Mouse (Mus musculus): Measurements from ENCODE around the gene Stpg4. TPM values are rescaled to one million over a fixed set of nuclear protein-coding genes. Genes with fewer than 3 reads are reported as not detected.

Stpg4 gene
- polyA plus RNA-seq, 1 experiment, result not detected

- H3K4me1 ChIP-seq (ENCODE audit: control insufficient read depth, insufficient read depth, low read length), result peaks cover 10% of the 10 kb centered on the region
- no peak overlapping the region for H3K27ac ChIP-seq (ENCODE audit: insufficient read depth, low read length)
- H3K4me3 ChIP-seq (ENCODE audit: insufficient read depth, low read length), result no peak overlapping the region
- TF ChIP-seq POLR2A (IDR thresholded peaks at IDR 0.05; ENCODE audit: low read depth, low read length) (no peak), CTCF (IDR thresholded peaks at IDR 0.05; ENCODE audit: borderline replicate concordance, insufficient read depth, low read length) (no peak)
Observed at GRCm38 (mm10) chr17:87348353-87348752, 79.2 kb downstream of the Stpg4 start.

GRCm38 (mm10) chr17:87345252-87345593 is 82.3 kb downstream of the Stpg4 start:
- TF ChIP-seq POLR2A (IDR thresholded peaks at IDR 0.05; ENCODE audit: low read depth, low read length), result no peak
- Histone ChIP-seq H3K4me1 (ENCODE audit: control insufficient read depth, insufficient read depth, low read length) (no peaks in the 10 kb centered on the region), H3K27ac (ENCODE audit: insufficient read depth, low read length) (no peak overlapping the region), H3K4me3 (ENCODE audit: insufficient read depth, low read length) (no peak overlapping the region)

GRCm38 (mm10) chr17:87344441-87345251 is 82.9 kb downstream of the Stpg4 start:
- Histone ChIP-seq H3K4me3 (ENCODE audit: insufficient read depth, low read length) (no peak overlapping the region), H3K4me1 (ENCODE audit: control insufficient read depth, insufficient read depth, low read length) (no peaks in the 10 kb centered on the region), H3K27ac (ENCODE audit: insufficient read depth, low read length) (no peak overlapping the region)
- TF ChIP-seq POLR2A (IDR thresholded peaks at IDR 0.05; ENCODE audit: low read depth, low read length) (no peak), CTCF (IDR thresholded peaks at IDR 0.05; ENCODE audit: borderline replicate concordance, insufficient read depth, low read length) (no peak)

- H3K27ac ChIP-seq (ENCODE audit: insufficient read depth, low read length), result no peak overlapping the region
- no peak overlapping the region for H3K4me3 ChIP-seq (ENCODE audit: insufficient read depth, low read length)
- H3K4me1 ChIP-seq (ENCODE audit: control insufficient read depth, insufficient read depth, low read length), result no peaks in the 10 kb centered on the region
- TF ChIP-seq POLR2A (IDR thresholded peaks at IDR 0.05; ENCODE audit: low read depth, low read length), result no peak
- no peak for TF ChIP-seq CTCF (IDR thresholded peaks at IDR 0.05; ENCODE audit: borderline replicate concordance, insufficient read depth, low read length)
Observed at GRCm38 (mm10) chr17:87343060-87343703, 84.4 kb downstream of the Stpg4 start.

Other genes starting within 250 kb of the Stpg4 start
- 112 and 146 TPM in 2 replicates for gene Mcfd2, start 161.8 kb downstream of the Stpg4 start, polyA plus RNA-seq (2011; ENCODE audit: insufficient read length, low read depth, missing spikeins)
- gene Ttc7, start 144.9 kb downstream of the Stpg4 start, polyA plus RNA-seq (2011; ENCODE audit: insufficient read length, low read depth, missing spikeins), result 15.8 and 19.5 TPM in 2 replicates
- 1,045 and 1,155 TPM in 2 replicates for gene Calm2, start 19.2 kb upstream of the Stpg4 start, polyA plus RNA-seq (2011; ENCODE audit: insufficient read length, low read depth, missing spikeins)
- gene Epcam, start 208.2 kb upstream of the Stpg4 start, polyA plus RNA-seq (2011; ENCODE audit: insufficient read length, low read depth, missing spikeins), result not detected in 2 replicates
- 24.8 and 32.1 TPM in 2 replicates for gene Msh2, start 244.6 kb upstream of the Stpg4 start, polyA plus RNA-seq (2011; ENCODE audit: insufficient read length, low read depth, missing spikeins)